Mouse (Mus musculus) heart, adult 18-20 months (tissue): ENCODE data around the gene Rnase2b. TPM values are rescaled to one million over a fixed set of nuclear protein-coding genes. Genes with fewer than 3 reads are reported as not detected.
"Not testable (repeated sequence)": the region's sequence is repeated elsewhere in the genome, so short reads cannot be mapped to it uniquely, and the experiment has no call there.

Experiments
- DNase-seq, 2 experiments: peaks; one replicate each; pipeline ENCODE4 v3.0.0; 2021 to 2022; ENCODE audit warnings: mixed read lengths in 1 of 2
- long read RNA-seq, 2 experiments: library from polyadenylated mRNA; stranded (forward); transcript quantifications; one replicate each; pipeline ENCODE4 v2.0.0; 2021
- total RNA-seq, 2 experiments: library from RNA; stranded (reverse); gene quantifications; 2 replicates each; pipeline ENCODE4 v1.2.3; 2021

Gene Rnase2b
- not detected for total RNA-seq
- long read RNA-seq, experiment 1, result 0 reads
- long read RNA-seq, experiment 2, result 0 reads

DNA sequence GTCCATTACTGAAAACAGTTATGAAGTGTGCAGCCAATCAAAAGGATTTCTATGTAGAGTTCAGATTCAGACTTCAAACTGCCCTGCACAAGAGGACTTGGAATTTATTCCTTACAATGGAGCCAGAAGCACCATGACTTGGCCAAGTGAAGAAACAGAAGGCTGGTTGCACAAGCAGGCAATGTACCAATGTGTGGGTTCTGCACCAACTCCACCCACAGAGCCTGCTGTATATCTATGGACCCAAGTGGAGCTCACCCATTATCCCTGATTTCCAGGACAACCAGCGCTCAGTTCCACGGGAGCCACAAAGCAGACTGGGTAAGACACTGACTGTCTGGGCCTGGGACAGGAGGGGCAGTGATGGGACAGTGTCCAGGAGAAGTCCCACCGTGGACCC is at the start of gene Rnase2b:
TSS of gene Rnase2b (plus strand) at position 285 of the 400 bp plus-strand sequence.
- DNase-seq, result not testable (repeated sequence)

DNA sequence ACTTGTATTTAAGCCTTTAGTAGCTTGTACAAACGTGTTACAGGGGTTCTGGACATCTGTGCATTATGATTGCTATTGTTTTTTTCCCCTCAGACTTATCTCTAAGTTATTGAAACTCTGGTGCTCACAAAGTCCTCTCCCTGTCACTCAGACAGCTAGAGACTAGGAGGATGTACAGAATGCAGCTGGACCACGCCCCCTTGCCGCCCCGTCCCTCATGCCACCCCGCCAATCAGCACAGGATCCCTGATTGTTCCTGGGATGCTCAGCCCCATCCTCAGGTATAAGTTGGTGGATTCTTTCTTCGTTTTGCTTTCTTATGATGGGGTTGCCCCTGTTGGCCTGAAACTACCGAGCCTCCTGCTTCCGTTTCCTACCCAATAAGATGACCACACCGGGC is 48.6 kb upstream of the Rnase2b start:
- no peak for DNase-seq

- DNase-seq, result no peak
These were observed 48.0 kb upstream of the Rnase2b start, which contains the start of gene Eddm3b for GRCm38 (mm10) chr14:51113916-51114560. Gene Eddm3b, plus strand, starts transcription at chr14:51114426.

- no peak for DNase-seq
These were observed 36.4 kb upstream of the Rnase2b start for GRCm38 (mm10) chr14:51125684-51126083.

DNA sequence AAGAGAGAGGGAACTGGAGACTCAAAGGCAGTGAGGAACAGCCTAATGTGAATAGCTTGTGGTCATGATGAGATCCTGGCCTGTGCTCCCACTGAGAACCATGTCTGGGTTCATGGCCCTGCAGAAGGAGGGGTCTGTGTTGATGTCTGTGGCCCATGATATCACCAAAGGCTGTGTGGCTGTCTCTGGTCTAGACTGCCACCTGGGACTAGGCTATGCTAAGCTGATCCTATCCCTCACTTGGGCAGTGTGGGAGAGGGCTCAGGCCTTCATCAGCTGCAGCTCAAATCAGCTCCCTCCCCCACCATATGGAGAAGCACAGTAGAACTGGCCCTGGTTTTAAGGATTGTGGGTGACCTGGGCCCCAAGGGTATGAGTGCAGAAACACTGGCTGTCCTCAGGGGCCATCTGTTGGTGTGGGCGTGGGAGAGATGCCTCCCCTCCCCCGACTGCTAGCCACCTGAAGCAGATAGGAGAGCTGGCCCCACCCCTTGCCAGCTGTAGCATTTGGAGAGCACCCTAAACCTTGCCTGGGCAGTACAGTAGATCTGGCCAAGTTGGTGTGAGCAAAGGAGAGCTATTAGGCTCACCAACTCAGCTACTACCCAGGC is 34.3 kb upstream of the Rnase2b start:
- no peak for DNase-seq

DNA sequence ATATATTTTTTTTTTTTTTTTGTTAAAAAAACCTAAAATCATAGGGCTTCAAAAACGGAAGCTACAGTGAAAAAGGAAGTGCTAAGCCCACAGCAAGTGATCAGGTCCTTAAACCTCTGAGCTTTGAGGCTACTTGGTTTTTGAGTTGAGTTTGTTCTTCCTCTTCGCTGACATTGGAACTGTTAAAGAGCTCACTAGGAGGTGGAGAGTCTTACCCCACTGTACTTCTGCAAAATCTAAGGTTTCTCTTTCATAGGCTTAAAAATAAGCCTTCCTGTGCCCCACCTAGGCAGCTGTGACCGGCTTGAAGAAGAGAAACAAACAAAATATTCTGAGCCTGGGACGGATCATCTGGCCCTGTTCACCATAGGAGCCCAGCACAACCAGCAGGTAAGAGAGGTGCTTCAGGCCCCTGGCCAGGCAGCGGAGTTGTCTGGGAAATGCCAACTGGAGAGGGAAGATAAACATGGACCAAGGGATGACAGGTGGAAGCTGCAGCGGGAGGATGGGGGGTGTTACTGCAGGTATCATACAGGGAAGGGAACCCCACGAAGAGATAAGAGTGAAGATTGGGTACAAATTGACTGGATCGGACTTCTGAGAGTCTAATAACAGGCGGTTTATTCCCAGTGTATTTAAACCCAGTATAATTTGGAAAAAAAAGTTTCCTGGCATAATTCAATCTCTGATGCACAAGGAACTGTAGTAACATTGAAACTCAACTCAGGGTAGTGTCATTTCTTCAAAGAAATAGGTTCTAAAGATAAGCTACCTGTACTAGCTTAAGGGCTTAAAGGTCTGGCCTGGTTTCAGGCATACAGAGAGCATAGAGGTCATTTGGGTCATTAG is 33.1 kb upstream of the Rnase2b start:
- DNase-seq, result peak in 1 of 2 experiments; percentile 33

- no peak for DNase-seq
These were observed 32.5 kb upstream of the Rnase2b start for GRCm38 (mm10) chr14:51129624-51129975.

DNA sequence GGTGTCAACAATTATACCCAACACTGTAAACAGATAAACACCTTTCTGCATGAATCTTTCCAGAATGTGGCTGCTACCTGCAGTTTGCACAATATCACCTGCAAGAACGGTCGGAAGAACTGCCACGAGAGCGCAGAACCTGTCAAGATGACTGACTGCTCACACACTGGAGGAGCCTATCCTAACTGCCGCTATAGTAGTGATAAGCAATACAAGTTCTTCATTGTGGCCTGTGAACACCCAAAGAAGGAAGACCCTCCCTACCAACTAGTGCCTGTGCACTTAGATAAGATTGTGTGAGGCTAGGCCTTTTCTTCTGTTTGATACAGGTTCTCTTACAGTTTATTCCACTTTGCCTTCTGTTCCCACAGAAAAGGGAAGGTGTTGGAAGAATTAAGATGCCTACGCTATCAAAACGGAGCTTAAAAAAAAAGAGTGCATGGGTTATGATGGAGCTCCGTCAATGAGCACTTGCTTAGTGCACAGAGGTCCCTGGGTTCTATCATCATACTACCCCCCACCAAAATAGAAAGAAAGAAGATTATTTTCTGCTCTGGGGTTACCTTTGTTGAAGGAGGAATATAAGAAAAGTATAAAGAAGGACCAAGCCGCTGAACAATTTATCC is 31.6 kb upstream of the Rnase2b start:
- no peak for DNase-seq

GRCm38 (mm10) chr14:51131086-51131815 is 30.8 kb upstream of the Rnase2b start:
- no peak for DNase-seq

GRCm38 (mm10) chr14:51132372-51132771 is 29.7 kb upstream of the Rnase2b start:
- no peak for DNase-seq

- DNase-seq, result no peak
These were observed 21.7 kb upstream of the Rnase2b start for GRCm38 (mm10) chr14:51140342-51140741.

- no peak for DNase-seq
These were observed 19.9 kb upstream of the Rnase2b start for GRCm38 (mm10) chr14:51142119-51142518.

- DNase-seq, result no peak
These were observed 19.5 kb upstream of the Rnase2b start for GRCm38 (mm10) chr14:51142568-51142967.

DNA sequence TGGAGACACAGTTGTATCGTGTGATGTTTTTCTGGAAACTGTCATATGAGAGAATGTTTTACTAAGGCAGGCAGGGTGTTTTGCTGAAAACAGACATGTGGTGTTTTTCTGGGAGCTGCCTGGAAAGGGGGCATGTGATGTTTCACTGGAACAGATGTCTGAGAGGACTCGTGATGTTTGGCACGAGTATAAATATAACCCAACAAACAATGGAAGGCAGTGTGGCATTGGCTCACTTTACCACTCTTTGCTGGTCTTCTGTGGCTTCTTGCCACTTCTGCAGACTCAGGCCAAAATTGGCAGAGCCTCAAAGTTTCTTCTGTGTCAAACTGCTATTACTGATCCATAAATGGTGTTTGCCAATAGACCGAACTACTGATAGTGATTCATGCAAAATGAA is 18.8 kb upstream of the Rnase2b start:
- peak; percentile 47 to 64 for DNase-seq

DNA sequence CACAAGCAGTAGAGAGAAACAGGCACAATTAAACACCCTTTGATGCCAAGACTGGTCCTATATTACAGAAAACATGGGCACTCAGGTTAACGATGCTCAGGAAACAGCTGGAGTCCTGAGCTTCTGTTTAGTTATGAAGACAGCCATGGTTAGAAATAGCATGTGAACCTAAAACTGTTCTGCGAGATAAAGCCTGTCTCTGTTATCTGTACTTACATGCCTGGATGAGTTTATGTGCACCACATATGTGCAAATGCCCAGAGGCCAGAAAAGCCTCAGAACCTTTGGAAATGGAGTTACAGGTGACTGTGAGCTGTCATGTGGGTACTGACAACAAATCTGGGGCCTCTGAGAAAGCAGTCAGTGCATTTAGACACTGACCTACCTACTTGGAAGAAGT is 18.1 kb upstream of the Rnase2b start:
- no peak for DNase-seq

DNA sequence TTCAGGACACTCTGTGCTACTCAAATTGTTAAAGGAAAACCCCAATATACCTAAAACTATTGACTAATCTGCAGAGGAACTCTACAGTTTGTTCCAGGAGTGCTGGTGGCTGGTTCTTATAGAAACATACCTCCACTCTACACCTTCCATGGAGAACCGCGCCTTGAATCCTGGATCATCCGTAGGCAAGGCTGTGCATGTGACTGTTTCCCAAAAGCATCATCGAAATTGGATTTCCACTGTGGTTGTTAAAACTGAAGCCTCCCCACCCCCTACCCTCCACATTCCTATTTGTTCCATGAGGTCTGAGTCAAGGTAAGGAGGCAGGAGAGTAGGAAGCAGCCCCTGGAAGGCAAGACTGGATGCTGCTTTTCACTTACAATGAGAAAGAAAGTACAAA is 17.6 kb upstream of the Rnase2b start:
- no peak for DNase-seq

DNA sequence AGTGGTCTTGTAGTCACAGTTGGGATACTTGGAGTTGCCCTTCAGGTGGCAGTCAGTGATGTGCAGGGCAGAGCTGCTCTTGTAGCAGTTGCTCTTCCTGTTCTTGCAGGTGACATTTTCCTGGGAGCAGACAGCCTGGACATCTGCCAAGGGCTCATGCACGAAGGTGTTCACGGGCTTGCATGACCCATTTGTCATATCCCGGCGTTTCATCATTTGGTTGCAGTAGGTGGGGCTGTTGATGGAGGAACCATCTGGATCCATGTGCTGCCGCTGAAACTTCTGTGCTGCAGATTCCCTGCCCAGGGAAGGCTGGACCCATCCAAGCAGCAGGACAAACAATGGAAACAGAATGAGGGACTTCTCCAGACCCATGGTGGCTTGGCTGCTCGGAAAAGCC is 16.5 kb upstream of the Rnase2b start:
- no peak for DNase-seq

DNA sequence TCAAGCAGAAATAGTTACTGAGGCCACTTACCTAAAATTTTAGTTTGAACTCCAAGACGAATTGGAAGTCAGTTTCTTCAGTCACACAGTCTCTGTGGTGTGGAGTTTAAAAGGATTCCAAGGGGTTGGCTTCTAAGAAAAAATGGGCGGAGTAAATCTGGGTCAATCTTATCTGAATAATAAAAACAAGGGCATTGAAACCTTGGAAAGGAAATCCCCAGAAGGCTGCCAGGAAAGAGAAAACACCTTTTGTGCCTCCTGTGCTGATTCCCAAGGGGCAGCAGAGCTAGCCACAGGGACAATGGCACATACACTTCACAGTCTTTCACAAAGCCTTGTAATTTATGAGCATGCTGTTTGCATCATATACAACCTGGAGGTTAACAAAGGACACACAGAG is 15.4 kb upstream of the Rnase2b start, which contains the start of gene Rnase1:
TSS of gene Rnase1 (minus strand) at position 101 of the 400 bp plus-strand sequence.
- no peak for DNase-seq

DNA sequence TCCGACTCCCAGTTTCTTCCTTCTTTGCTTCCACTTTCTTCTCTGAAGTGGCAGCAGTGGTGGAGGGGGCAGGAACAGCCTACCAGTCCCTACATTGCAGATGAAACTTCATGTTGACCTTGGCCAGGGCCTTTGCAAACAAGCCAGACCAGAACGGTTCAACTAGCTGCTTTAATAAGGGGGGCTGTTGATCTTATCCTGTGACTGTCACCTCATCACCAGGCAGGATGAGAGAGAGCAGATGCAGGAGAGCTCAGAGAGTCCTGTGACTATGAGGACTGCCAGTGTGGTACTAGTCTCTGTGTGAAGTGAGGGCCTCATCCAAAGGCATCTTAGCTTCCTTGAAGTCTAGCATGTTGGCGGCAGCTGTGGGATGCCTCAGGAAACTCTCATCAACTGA is 14.1 kb upstream of the Rnase2b start:
- DNase-seq, result no peak

DNA sequence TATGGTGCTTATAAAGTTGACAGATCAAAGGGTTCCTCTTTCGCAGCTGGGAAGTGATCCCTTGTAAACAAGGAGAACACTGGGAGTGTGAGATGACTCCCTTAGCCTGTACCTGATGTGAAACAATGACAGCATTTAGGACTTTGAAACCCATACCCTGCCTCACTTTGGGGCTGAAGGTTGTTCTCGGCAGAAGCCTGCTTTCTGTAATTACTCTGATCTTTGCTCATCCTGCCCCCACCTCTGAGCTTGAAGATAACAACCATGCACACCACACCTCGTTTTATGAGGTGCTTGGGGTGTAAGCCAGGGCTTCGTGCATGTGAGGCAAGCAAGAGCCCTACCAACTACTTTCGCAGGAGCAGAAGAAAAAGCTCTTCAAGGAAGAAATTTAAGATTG is 12.9 kb upstream of the Rnase2b start:
- no peak for DNase-seq

DNA sequence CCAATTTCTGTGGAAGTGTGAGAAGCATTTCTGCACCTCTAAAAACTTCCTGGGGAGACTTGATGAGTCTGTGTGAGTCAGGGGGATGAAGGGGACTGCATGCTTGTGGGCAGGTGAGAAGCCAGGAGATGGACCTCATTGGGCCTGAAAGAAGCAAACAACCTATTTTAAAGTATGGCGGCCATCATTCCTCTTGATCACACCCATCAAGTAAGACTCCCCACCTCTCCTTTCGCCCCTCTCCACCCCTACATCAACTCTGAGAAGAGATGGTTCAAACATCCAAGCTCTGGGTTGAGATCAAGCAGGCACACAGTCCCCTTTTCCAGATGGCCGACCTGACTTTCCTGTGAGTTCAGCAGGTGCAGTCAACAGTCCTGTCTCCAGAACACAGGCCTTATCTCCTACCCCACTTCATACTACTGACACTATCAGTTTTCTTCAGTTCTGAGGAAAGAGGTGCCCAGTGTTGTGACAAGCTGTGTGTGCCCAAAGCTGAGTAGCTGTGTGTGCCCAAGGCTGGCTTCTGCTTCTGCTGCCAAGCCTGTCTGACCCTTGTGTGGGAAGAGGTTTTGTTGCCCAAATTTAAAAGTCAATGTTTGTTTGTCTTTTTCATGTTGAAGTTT is 11.7 kb upstream of the Rnase2b start:
- DNase-seq, result no peak
